Mouse (Mus musculus): Measurements from ENCODE around the gene Edc3.

GRCm38 (mm10) chr9:57697380-57697779, 11.0 kb upstream of the Edc3 start:
- TF ChIP-seq POLR2A (IDR thresholded peaks at IDR 0.05; ENCODE audit: insufficient read depth, low read depth, low read length) (no peak), CTCF (IDR thresholded peaks at IDR 0.05) (no peak)
